Mouse (Mus musculus): ENCODE results near the gene Lin37.

- no peak for TF ChIP-seq POLR2A (IDR thresholded peaks at IDR 0.05; ENCODE audit: low read depth, low read length)
- TF ChIP-seq CTCF (conservative IDR thresholded peaks at IDR 0.05; ENCODE audit: insufficient read depth, insufficient read length, low read depth, low read length), result no peak
Observed at GRCm38 (mm10) chr7:30579950-30580349, 20.3 kb upstream of the Lin37 start.
